Mouse (Mus musculus) brain, embryonic 14.5 days (tissue): Measurements from ENCODE around the gene Mpzl1.

Experiments
- CTCF ChIP-seq: fragments of 200-500 bp; IDR thresholded peaks from 2 replicates; pipeline ENCODE4 v1.5.1; 2012; ENCODE audit warnings: inconsistent platforms, mild to moderate bottlenecking, moderate library complexity, borderline replicate concordance; ENCODE audit not compliant: insufficient read depth, insufficient read length; ENCODE audit errors: extremely low read depth
- POLR2A ChIP-seq: fragments of 200-500 bp; IDR thresholded peaks from 2 replicates; pipeline ENCODE4 v1.6.1; 2012; ENCODE audit warnings: mild to moderate bottlenecking, inconsistent platforms, borderline replicate concordance; ENCODE audit not compliant: poor library complexity, insufficient read depth, insufficient read length, severe bottlenecking; ENCODE audit errors: extremely low read depth

DNA sequence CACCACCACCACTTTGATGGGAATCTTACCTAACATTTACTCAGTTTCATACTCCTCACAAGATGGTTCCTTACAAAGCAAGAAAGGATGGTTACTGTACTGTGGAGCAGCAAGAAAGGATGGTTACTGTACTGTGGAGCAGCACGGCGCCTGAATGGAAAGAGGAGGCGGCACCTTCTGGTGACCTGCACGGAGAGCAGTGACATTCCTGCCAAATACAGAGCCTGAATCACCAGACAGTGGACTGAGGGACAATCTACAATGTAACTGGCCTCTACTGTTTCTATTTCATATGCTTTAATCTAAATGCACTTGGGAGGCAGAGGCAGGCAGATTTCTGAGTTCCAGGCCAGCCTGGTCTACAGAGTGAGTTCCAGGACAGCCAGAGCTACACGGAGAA lies 9.3 kb downstream of the Mpzl1 start:
- TF ChIP-seq POLR2A (no peak), CTCF (no peak)
